Mouse (Mus musculus) lung, adult 2 months (tissue): ENCODE results near the gene Npr1.

Source experiments
- CTCF ChIP-seq: fragments of 200-500 bp; IDR thresholded peaks from 2 replicates; pipeline ENCODE4 v1.5.1; 2011; ENCODE audit warnings: mild to moderate bottlenecking, low read length, control low read depth; ENCODE audit not compliant: insufficient read depth
- POLR2A ChIP-seq: fragments of 200-500 bp; IDR thresholded peaks from 2 replicates; pipeline ENCODE4 v1.6.1; 2011; ENCODE audit warnings: low read depth, mild to moderate bottlenecking, control low read depth, low read length, borderline replicate concordance; ENCODE audit errors: extremely low read depth

DNA sequence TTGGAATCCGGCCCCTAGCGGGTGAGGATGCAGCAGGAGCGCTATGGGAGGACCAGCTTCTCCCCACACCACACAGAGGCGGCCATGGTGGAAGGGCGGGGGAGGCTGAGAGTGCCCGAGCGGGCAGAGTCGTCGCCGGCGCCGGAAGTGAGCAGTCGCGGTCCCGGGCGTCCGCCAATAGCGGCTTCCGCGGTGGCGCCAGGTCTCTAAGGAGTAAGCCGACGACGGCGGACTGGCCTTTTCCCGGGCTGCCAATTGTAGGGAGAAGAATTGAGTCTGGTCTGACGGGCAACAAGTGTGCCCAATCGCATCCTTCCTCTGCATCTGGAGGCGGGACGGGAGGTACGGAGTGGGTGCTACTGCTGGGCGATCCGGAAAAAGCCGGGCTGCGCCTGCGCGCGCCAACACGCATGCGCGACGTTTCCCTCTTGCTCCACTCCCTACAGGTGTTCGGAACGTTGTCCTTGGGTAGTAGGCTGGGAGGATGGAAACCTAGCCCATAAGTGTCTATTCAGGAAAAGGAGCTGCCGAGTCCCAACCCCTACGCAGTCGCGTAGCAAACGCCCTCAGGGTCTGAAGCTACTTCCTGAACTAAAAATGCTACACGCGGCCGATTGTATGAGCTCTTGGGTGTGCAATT, 32.2 kb downstream of the Npr1 start, which contains the start of gene Ints3:
- TF ChIP-seq CTCF (no peak), POLR2A (peak; percentile 96)
